Mouse (Mus musculus) A20 (cell line): ENCODE measurements around the gene Tcaf3.

Source experiments
- DNase-seq: peaks from one replicate; pipeline ENCODE4 v3.0.0-alpha.2; 2011; ENCODE audit warnings: low read depth, low spot score

The Tcaf3 gene

DNA sequence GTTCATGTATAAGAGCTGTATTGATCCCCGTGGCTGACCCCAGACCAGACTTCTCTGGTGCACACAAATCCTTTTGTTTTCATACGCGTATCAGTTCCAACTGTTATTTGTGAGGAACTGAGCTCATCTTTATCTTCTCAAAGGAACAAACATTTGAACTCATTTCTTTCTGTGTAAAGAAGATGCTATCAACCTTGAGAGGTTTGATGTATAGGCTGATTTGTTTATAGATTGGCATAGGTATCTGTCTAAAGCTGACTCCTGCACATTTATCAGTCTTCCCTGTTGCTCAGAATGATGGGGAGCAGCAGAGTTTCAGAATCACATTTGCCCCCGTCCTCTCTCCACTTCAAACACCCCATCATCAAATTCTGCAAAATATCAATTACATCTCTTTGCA is at the start of gene Tcaf3:
Gene Tcaf3, minus strand, starts transcription at position 101 of the 400 bp plus-strand sequence.
- no peak for DNase-seq

DNA sequence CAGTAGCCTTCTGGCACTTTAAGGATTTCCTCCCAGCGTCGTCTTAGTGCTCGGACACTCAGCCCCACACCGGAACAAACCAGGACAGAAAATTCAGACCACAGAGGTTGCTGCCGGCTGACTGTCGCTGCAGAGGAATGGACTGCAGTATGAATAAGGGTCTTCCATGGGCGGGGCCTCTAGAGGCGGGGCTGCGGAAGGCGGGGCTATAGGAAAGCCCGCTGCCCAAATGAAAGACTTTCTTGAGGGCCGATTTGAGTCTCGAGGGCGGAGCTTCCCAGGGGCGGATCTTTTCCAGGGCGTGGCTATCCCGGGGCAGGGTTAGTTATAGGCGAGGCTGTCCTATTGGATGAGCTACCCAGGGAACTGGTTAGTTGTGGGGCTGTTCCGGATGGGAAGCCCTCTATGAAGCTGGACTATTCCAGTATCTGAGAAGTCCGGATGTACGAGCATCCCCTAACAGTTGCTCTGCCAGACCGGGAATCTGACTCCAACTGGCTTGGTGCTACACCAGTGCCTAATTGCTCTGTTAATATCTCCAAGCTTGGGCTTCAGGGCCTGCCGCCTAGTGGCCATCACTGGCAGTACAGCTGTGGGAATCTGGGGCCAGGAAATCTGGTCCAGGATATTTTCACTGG is 47.5 kb upstream of the Tcaf3 start, which contains the start of gene Tcaf2:
Gene Tcaf2, minus strand, starts transcription at position 343 of the 638 bp plus-strand sequence.
- DNase-seq = peak; percentile 11

DNA sequence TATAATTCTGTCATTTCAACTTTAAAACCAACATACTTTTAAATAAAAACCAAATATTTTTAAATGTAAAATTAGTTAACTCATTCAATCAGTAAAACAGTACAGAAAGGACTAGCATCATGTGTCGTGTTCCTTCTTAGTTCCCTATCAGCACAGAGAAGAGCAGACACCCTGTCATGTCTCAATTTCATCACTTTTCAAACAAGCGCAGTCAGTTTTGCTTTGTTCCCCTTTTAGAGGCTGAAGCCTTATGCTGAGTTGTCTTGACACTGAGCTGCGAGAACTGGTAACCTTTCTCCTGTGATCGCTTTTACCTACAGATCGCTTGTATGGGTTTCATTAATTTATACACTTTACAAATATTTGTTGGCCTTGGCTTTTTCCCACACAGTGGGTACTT is 36.9 kb upstream of the Tcaf3 start:
- no peak for DNase-seq

DNA sequence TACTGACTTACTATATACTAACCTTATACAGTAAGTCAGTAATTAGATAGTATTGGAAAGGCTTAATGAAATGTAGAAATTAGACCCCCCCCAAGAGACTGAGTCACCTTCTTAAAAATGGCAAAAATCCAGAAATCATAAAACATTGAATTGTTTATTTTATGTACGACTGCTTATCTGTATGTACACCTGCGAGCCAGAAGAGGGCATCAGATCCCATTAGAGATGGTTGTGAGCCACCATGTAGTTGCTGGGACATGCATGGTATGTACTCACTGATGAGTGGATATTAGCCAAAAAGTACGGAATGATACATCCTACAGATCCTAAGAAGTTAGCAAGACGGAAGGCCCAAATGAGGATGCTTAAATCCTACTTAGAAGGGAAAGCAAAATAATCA is 33.9 kb upstream of the Tcaf3 start:
- DNase-seq = no peak

DNA sequence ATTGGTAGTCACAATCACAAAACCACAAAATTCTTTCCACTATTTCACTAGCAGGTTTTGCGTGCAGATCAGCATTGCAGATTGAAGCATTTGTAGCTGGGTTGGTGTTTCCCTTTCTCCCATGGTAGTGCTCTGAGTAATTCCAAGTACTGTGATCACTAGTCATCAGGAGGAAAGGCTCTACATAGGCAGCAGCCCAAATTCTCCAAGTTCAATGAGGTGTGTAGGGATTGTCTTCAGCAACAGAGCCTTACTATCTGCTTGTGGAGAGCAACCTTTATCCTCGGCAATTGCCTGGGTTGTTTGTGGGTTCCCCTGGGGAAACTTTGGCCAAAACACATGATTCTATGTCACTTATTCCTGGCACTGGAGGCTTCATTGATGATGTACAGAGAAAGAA is 19.4 kb upstream of the Tcaf3 start:
- DNase-seq = no peak

DNA sequence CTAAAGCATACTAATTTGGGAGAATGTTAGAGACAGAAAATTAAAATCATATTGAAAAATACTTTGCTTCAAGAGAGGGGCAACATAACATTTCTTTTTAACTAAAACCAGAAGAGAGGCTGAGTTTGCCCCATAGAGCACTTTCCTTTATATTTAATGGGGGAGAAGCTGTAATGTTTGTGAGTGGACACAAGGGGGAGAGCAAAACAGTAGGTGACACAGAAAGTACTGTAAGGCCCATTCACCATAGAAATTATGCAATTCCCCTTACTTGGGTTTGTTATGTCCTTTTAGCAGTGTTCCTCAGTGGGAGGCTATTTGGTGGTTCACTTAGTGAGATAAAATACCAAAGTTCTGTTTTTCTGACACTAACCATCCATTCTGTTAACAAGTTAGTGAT is 14.7 kb upstream of the Tcaf3 start:
- peak; percentile 22 for DNase-seq

DNA sequence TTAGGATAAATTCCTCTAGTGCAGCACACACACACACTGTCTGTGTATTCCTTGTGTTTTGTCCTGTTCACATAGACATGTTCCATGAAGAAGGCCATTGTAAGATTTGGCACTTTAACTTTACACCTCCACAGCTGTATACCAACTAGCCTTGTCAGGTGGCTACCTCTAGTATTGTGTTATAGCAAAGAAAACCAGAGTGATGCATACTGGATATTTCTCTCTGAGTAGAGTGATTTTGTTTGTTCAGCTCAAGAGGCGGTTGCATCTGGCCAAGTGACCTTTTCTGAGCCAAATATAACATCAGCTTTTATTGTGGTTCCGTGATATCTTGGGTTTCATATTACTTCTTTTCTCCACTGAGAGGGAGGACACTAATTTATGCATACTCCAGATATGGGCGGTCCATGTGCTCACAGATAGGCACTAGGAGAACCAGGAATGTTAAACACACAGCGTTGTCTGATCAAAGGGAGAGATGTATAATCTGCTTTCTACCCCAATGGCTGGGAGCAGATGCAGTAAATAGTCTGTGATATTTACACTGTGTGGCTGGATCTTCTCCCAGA is 13.5 kb upstream of the Tcaf3 start:
- DNase-seq = no peak

DNA sequence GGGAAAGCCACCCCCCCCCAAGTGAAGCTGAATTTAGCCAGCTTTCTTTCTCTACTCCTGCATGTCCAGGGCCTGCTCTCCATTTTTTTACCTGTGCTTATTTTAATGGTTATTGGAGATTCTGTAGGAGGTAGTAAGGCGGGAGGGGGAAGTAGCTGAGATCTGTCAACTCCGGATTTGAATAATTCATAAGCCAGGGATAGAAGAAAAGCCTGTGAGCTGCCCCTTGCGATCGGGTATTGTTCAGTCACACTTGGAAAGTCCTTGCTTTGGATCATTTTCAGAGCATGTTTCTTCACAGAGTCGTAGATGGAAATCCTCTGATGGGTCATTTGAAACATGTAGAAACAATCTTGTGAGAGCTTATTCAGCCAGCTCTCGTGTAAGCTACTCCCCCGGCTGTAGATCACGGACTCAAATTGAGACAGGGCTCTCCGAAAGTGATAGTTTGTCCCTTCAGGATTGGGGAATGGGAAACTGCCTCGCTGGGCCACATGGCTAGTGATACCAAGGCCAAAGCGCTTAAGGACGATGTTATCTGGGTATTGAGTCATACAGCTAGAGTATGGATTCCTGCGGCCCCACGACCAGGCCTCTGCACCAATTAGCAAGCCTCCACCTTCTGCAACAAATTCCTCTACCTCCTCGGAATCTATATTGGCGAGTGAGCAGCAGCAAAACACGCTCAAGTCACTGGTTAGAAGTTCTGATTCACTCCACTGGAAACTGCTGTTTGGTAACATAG is 4.2 kb downstream of the Tcaf3 start:
- DNase-seq = no peak

DNA sequence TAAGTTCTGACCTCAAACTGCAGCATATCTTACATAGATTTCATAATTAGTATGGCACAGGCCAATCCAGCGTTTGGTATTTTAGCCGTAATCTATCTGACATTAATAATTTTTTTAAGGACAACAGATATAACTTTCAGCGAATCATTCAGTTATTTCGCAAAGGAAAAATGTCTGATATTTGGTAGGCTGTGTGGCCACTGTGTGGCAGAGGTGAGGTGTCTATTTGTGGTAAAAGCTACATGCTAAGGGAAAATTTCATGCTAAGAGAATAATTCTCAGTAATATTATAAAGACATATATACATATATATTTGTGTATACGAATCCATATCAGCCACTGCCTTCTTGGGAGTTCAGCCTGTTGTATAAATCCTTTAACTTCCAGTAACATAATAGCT is 10.9 kb downstream of the Tcaf3 start:
- no peak for DNase-seq

DNA sequence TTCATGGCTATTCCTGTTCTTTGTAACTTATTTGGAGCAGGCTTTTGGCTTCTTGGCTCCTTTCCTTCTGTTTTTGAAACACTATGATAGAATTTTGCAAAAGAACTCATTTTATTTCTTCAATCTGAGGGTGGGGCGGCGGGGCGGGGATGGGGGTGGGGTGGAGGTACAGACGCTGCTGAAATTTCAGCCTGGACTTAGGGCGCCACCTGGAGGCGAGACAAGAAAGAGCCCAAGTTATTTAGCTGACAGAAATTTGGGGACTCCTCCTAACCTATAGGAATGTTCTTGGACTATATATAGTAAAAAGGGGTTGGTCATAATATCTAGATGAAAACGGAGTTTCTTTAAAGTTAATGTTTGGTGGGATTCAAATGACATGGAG is 14.0 kb downstream of the Tcaf3 start:
- DNase-seq = peak; percentile 53

DNA sequence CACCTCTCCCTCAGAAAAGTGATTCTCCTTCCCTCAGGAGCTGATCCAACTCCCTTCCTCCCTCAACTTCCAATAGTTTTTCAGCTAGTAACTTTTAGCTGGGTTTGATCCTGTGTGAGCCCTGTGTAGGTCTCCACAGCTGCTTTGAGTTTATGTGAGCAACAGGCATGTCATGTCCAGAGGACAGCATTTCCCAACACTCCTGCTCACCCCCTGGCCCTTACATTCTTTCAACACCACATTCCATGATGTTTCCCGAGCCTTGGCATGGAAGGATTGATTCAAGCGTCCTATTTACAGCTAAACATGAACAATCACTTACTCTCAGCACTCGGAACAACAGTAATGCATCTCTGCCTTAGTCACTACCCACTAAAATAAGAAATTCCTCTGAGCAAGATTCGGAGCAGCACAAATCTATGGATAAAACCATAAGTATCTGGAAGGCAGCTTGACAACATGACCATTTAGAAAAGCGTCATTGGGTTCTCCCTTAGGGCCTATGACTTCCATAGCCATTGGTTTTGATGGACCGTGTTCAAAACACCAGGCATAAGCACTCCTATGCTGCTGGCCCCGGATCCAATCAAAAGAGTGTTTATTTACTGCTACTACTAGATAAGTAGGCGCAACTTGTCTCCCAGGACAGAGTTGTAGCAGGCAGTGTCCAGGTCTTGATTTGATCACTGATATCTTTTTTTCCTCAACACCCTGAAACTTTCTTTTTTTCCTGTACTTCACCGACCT is 14.6 kb downstream of the Tcaf3 start:
- DNase-seq = no peak

DNA sequence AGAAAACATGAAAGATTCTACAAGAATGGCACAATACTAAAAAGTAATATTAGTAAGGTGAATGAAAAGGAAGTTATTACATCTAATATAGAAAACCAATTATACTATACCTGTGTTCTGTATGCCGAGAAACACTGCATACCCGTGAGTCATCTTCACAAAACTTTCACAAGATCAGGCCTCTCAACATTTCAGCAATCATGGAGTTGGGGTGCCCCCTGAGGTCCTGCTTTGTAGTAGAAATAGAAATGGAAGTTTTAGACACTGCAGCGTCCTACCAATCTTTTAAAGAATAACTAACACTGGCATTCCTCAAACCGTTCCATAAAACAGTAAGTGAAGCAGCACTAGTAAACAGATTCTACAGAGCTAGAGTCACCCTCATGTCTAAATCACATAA is 18.8 kb downstream of the Tcaf3 start:
- DNase-seq = no peak

DNA sequence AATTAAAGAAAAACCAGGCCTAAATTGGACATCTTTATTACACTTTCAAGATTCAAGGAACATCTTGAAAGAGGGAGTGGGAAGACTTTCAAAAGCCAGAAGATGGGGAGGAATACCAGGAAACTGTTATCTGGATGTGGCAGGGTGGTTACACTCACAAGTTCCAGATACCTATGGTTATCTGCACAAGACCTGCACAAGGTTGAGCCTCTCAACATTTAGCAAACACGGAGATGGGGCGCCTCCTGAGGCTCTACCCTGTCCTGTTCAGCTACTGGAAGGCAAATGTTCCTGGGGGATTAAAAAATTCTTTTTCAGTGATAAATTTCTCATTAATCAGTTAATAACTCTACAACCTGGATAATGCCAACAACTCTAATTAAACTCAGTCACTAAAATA is 20.1 kb downstream of the Tcaf3 start:
- no peak for DNase-seq

DNA sequence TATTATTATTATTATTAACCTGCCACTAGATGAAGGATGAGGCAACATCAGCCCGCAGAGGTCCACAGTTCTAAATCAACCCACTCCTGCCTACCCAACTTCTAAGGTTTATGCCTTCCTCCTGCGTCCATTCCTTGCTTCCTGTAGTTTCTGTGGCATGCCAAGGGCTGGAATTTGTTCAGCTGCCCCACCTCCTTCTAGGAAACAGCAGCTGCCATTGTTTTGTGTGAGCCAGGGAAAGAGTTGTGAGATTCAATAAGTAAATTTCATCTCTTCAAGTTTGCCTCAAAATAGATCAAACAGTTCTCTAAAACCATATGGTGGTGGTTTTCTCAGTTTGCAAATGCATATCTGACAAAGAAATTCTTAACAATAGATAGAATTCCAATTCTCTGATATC is 29.3 kb downstream of the Tcaf3 start:
- DNase-seq = no peak

DNA sequence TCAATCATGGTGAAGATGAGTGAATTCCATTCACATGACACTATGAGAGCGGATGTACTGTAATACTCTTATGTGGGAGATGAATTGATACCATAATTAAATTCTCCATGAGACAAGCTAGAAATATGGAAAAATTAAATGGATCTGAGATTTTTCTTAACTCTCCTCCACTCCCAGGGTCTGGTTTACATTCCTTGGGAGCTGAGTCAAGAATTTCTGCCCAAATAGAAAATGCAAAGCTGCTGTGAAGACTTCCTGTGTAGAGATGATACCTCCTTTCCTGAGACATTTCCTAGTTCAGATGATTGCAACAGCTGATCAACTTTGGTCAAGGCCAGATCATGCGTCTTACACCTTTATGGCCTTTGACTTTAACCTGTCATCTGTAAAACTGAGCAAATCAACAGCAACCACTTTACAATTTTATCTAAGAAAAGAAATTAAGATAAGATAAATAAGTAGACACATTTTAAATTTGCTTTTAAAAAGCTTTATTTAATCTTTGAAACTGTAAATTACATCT is 31.4 kb downstream of the Tcaf3 start:
- no peak for DNase-seq

DNA sequence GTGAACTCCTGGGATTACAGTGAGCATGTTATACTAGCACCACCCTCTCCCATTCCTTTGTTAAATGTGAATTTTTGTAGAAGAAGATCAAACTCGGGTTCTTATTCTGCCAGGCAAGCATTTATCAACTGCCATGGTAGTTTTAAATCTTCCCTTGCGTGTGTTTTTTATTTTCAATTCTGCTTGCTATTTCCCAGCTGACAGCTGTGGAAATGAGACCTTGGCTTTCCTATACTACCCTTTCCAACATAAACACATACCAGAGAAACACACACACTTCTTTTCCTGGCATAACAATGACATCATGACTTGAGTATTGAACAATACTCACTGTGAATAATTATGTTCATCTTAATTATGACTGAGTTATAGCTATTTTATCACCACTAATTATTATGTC is 35.2 kb downstream of the Tcaf3 start:
- DNase-seq = no peak

DNA sequence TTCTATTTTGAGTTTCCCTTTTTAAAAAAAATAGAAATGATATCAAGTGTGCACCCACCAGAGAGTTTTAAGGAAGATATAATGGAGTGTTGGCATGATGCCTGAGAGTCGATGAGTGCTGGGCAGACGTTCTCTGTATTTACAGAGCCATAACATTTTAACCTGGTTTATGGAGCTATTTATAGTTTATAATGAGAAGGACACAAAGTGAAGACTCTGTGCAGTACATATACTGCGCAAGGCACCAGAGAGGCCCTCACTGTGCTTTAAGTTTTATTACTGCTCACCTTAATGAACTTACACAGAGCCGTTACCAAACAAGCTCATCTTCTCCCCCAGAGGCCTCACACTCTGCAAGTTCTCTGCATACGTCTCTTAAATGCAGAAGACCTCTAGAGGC is 36.6 kb downstream of the Tcaf3 start:
- DNase-seq = no peak

DNA sequence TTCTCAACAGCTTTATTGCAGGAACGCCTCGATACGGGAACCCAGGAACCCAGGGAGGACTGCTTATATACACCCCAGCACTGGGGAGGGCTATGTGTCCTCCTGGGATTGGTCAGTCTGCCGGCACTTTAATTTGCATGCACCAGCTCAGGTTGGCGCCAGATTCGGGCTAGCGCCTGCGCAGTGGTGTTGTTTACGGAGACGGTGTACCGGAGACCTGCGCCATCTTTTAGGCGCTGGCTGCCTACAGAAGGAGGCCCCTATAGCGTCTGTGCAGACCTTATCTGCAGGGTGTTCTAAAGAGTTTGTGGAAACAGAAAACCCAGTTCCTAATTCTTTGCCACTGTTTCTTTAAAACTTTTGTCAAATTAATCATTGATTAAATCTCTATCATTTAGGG is 38.9 kb downstream of the Tcaf3 start:
- DNase-seq = no peak

DNA sequence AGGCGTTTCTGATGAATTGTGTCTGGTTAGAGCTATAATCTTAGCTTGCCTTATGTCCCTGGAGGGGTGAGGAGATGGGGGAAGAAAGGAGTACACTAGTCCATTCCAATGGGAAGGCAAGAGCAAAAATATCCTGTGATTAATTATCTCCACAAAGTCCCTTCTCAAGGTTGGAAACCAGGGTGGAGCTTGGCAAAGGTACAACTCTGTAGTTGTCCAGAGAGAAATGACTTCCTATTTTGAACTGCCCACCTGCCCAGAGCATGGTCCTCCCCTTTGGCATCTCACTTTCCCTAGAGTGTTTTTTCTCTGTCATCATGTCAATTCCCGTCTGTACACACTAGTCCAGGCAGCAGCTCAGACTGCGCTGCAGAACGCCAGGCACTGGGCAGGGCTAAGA is 50.0 kb downstream of the Tcaf3 start, which contains the start of gene Olfr455:
Gene Olfr455, minus strand, starts transcription at position 127 of the 400 bp plus-strand sequence.
- DNase-seq = no peak

DNA sequence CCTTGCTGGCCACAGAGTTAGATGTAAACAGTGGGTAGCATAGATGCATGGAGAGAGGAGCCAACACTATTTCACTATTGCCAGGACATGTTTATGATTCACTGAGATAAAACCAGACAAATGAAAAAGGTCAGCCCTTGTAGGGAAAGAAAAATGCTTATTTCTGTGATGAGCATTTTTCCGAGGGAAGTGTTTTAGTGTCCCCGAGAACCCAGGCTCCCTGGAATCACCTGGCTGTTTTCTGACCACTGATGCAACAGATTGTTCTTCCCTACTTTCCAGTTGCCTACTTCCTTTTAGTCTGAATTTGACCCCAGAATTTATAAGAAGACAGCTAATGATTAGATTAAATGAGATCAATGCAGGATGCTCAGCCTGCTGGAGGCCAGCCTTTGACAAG is 51.3 kb downstream of the Tcaf3 start:
- DNase-seq = no peak

DNA sequence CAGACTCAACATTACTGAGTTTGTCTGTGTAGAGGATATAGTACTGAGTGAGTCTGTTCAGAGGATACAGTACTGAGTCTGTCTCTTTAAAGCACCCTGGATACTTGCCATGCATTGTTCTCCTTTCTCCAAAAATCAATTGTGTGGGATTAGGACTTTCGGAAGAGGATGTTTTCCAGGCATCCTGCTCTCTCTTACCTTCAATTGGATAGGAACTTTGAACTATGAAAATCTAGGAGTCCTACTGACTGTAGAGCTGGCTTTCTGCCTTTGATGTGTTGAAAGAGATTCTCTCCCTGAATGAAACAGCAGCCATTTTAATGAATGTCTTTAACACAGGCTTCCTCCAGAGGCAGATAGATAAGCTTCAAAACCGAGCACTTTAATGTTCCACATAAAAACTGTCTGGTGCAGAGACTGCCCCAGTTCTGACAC is 52.0 kb downstream of the Tcaf3 start:
- no peak for DNase-seq

DNA sequence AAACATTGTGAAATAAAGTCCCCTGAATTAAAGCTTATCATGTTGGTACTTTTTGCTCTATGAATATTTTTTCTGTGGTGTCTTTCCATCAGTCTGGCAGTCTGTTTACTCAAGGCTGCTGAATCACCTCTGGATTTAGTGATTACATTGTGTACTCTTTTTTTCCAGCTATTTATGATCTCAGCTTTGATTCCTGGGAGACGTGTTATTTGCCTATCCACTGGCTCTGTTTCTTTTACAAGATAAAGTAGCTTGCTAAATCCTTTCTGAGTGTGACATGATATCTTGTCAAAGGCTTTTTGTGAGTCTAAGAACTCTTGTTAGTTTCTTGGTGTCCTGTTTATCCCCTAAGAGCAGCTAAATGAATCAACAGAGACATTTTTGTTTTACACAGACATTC is 52.6 kb downstream of the Tcaf3 start:
- DNase-seq = no peak
